Mouse (Mus musculus) liver, embryonic 16.5 days (tissue): ENCODE results near the gene Olfr1018. TPM values are rescaled to one million over a fixed set of nuclear protein-coding genes. Genes with fewer than 3 reads are reported as not detected.

Experiments used
- ATAC-seq: fragments of 200-750 bp; cut with Nextera tagmentation; 2 replicates; pipeline ENCODE4 v1.8.0; 2017; ENCODE audit warnings: low read depth, mild to moderate bottlenecking, moderate number of reproducible peaks, moderate library complexity
- H3K27ac ChIP-seq: fragments of 300-500 bp; sonication (generic); 2 replicates; pipeline ENCODE4 v1.5.1; 2014; ENCODE audit warnings: mild to moderate bottlenecking, low read length
- H3K27me3 ChIP-seq: fragments of 300-500 bp; sonication (generic); 2 replicates; pipeline ENCODE4 v1.6.1; 2014; ENCODE audit warnings: low read depth, low read length, mixed read lengths; ENCODE audit not compliant: control insufficient read depth, insufficient read depth
- H3K36me3 ChIP-seq: fragments of 300-500 bp; sonication (generic); 2 replicates; pipeline ENCODE4 v1.6.1; 2014; ENCODE audit warnings: mild to moderate bottlenecking; ENCODE audit not compliant: control insufficient read depth, insufficient read depth
- H3K4me1 ChIP-seq: fragments of 300-500 bp; sonication (generic); 2 replicates; pipeline ENCODE4 v1.6.1; 2014; ENCODE audit warnings: low read depth, low read length, mixed read lengths; ENCODE audit not compliant: control insufficient read depth
- H3K4me2 ChIP-seq: fragments of 300-500 bp; sonication (generic); 2 replicates; pipeline ENCODE4 v1.6.1; 2014; ENCODE audit warnings: low read depth, low read length, mixed read lengths
- H3K4me3 ChIP-seq: fragments of 300-500 bp; sonication (generic); 2 replicates; pipeline ENCODE4 v1.5.1; 2014; ENCODE audit warnings: low read depth, mild to moderate bottlenecking, low read length
- H3K9ac ChIP-seq: fragments of 300-500 bp; sonication (generic); 2 replicates; pipeline ENCODE4 v1.6.1; 2014; ENCODE audit warnings: low read depth, low read length
- H3K9me3 ChIP-seq: fragments of 300-500 bp; sonication (generic); replicated peaks from 2 replicates; pipeline ENCODE4 v1.6.1; 2016; ENCODE audit warnings: low read length; ENCODE audit not compliant: control insufficient read depth
- WGBS: fragments of 180-500 bp; shearing (Covaris S2); extraction: QIAGEN DNeasy Blood & Tissue Kit; methylation state at CpG from one replicate; pipeline ENCODE4 v1.1.7; 2014; ENCODE audit not compliant: insufficient replicate concordance; 5-methylcytosine and 5-hydroxymethylcytosine counted together
- polyA plus RNA-seq: library from polyadenylated mRNA; unstranded; fragments of >200 nt; fragmentation: Nextera tagmentation; extraction: Ambion mirVana; gene quantifications from 2 replicates; pipeline ENCODE4 v1.2.1, GENCODE M21; 2015

Gene Olfr1018
- polyA plus RNA-seq, result not detected in 2 replicates

DNA sequence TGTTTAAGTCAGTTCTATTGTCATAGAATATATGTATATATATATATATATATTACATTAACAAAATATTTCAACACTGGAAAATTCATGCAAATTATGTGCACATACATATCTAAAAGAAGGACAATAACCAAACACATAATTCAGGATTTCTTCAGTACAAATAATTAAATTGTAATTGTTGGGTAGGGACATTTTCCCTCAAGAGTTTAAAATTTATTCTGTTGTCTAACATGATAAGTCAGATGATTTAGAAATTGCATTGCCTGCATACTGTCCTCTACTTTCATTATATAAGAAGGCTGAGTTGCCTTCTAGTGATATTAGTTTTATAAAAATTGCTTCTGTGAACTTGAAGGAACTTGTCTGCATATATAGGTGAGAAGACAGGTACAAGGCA, at the start of gene Olfr1018:
TSS of gene Olfr1018 (plus strand) at position 301 of the 400 bp plus-strand sequence.
- H3K4me1 ChIP-seq, result no peaks in the 10 kb centered on the region
- no peak for ATAC-seq
- H3K27me3 ChIP-seq, result no peaks in the 10 kb centered on the region
- H3K27ac ChIP-seq, result no peak within 1 kb of the TSS
- no peaks in the 10 kb centered on the region for H3K9me3 ChIP-seq
- H3K4me3 ChIP-seq, result no peak within 1 kb of the TSS
- H3K9ac ChIP-seq, result no peak within 1 kb of the TSS
- H3K4me2 ChIP-seq, result no peak within 1 kb of the TSS
- no peaks in the 10 kb centered on the region for H3K36me3 ChIP-seq

DNA sequence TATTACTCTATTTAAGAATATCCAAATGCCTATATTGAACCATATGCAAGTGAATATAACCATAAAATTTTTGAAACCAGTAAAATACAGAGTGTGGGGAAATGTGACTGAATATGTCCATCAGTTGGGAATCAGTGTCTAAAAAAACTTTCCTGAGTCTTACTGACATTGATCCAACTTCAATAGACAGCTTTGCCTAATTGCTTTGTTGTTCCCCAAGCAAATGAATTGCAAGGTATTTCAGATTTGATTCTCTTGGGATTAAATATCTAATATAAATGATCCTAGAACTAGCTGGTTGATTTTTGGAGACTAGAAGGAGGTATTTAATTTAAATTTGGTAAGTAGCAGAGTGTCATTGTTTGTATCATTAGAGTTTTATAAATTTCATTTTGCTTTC, 45.9 kb upstream of the Olfr1018 start, which contains the start of gene Olfr1014:
TSS of gene Olfr1014 (plus strand) at position 301 of the 400 bp plus-strand sequence.
- no peaks in the 10 kb centered on the region for H3K36me3 ChIP-seq
- no peak within 1 kb of the TSS for H3K4me2 ChIP-seq
- H3K9me3 ChIP-seq, result no peaks in the 10 kb centered on the region
- no peaks in the 10 kb centered on the region for H3K4me1 ChIP-seq
- no peak for ATAC-seq
- no peak within 1 kb of the TSS for H3K27ac ChIP-seq
- no peak within 1 kb of the TSS for H3K4me3 ChIP-seq
- no peak within 1 kb of the TSS for H3K9ac ChIP-seq
- no peaks in the 10 kb centered on the region for H3K27me3 ChIP-seq

DNA sequence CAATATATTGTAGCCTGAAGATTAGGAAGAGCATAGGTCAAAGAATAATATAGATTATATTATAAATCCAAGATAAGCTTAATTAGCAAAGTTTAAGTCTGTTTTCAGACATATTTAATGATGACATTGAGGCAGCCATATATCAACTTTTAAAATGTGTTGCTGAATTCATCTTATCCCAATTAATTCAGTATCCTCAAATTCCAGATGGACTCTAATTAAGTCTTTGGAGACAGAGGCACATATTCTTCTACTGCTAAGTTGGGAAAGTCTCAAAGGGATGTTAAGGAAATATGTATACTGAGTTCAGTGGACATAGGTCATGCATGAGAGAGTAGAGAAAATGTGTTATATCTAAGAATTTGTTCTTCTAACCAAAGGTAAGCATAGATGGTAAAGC, 36.6 kb upstream of the Olfr1018 start, which contains the start of gene Olfr1015:
TSS of gene Olfr1015 (plus strand) at position 301 of the 400 bp plus-strand sequence.
- no peak for ATAC-seq
- no peak within 1 kb of the TSS for H3K4me2 ChIP-seq
- no peaks in the 10 kb centered on the region for H3K4me1 ChIP-seq
- H3K36me3 ChIP-seq, result no peaks in the 10 kb centered on the region
- no peaks in the 10 kb centered on the region for H3K27me3 ChIP-seq
- H3K9ac ChIP-seq, result no peak within 1 kb of the TSS
- no peaks in the 10 kb centered on the region for H3K9me3 ChIP-seq
- H3K4me3 ChIP-seq, result no peak within 1 kb of the TSS
- H3K27ac ChIP-seq, result no peak within 1 kb of the TSS

DNA sequence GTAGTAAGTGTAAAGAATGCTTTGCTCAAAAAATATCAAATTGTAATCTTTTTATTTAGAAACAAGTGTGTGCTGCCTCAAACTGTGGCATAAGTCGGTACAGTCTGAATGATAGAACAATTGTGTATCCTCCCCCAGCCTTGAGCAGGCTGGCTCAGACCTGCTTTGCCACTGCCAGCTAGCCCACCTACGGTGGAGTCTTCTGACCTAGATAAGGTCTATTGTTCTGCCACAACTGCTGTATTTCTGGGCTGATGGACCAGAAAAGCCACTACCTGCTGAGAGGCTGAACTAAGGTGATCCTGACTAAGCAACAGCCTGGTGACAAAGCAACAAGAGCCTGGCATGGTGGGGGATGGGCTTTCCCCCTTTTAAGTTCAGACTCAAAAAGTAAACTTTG, 25.9 kb upstream of the Olfr1018 start:
- Histone ChIP-seq H3K4me1 (no peaks in the 10 kb centered on the region), H3K36me3 (no peaks in the 10 kb centered on the region), H3K9ac (no peak overlapping the region), H3K27me3 (no peaks in the 10 kb centered on the region), H3K9me3 (no peaks in the 10 kb centered on the region), H3K27ac (no peak overlapping the region), H3K4me2 (no peak overlapping the region), H3K4me3 (no peak overlapping the region)
- WGBS, result 52% methylated on average over 2 of the region's 2 CpGs
- ATAC-seq, result no peak

DNA sequence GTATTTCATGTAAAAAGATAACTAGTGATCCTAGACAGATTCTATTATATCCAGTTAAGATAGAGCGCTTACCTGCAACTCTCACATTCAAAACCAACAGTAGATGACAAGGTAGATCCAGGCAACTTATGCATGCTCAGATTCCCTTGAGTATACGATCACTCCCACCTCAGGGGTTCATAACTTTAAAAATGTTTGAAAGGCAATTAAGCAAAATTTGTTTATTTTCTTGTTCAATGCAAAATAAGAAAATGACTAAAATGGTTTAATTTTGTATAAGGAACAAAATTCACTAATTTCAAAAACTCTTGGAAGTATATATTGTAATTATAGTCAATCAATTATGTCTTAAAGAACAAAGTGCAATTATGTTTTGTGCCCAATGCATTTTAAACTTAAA, 15.8 kb upstream of the Olfr1018 start, which contains the start of gene Olfr1016:
TSS of gene Olfr1016 (minus strand) at position 101 of the 400 bp plus-strand sequence.
- 59% methylated on average over 2 of the region's 2 CpGs for WGBS
- ATAC-seq, result no peak
- Histone ChIP-seq H3K4me3 (no peak within 1 kb of the TSS), H3K27me3 (no peaks in the 10 kb centered on the region), H3K9ac (no peak within 1 kb of the TSS), H3K4me2 (no peak within 1 kb of the TSS), H3K36me3 (no peaks in the 10 kb centered on the region), H3K4me1 (no peaks in the 10 kb centered on the region), H3K9me3 (no peaks in the 10 kb centered on the region), H3K27ac (no peak within 1 kb of the TSS)

DNA sequence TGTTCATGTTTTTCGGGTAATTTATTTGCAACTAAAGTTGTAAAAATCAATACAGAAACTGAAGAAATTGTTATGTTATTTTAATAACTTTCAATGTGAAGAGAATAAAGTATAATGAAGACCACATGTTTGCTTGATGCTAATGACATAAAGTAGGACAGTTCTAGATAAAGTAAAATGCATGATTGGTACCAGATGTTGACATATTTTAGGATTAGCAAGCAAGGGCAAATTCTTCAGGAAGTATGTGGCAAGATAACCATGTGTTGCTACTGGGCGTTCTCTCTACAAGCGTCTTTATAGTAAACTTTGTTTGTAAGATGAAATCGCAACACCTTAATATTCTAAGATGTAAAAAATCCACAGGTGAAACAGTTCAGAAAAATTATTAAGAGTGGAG, 13.8 kb upstream of the Olfr1018 start:
- Histone ChIP-seq H3K27me3 (no peaks in the 10 kb centered on the region), H3K9ac (no peak overlapping the region), H3K4me3 (no peak overlapping the region), H3K36me3 (no peaks in the 10 kb centered on the region), H3K27ac (no peak overlapping the region), H3K9me3 (no peaks in the 10 kb centered on the region), H3K4me1 (no peaks in the 10 kb centered on the region), H3K4me2 (no peak overlapping the region)
- WGBS, result 63% methylated on average over 4 of the region's 4 CpGs
- no peak for ATAC-seq

DNA sequence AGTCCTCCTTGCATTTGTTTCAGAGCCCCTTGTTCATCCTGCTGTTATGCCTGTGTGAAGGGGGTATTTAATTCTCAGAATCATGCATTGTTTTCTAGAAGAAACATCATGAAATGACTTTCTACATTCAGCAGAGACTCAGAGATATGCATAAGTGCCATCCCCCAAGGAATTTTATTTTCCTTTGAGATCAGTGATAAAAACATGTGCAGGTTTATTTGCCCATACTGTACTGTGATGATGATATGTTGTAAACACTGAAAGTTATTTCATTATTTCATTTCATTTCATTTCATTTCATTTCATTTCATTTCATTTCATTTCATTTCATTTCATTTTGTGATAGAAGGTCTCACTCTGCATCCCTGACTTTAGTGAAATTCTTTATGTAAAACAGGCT, 27.1 kb downstream of the Olfr1018 start, which contains the start of gene Olfr1019:
TSS of gene Olfr1019 (minus strand) at position 101 of the 400 bp plus-strand sequence.
- Histone ChIP-seq H3K9me3 (no peaks in the 10 kb centered on the region), H3K9ac (no peak within 1 kb of the TSS), H3K4me1 (no peaks in the 10 kb centered on the region), H3K27me3 (no peaks in the 10 kb centered on the region), H3K36me3 (no peaks in the 10 kb centered on the region), H3K27ac (no peak within 1 kb of the TSS), H3K4me3 (no peak within 1 kb of the TSS), H3K4me2 (no peak within 1 kb of the TSS)
- no peak for ATAC-seq

- Histone ChIP-seq H3K36me3 (no peaks in the 10 kb centered on the region), H3K4me3 (no peak within 1 kb of the TSS), H3K4me1 (no peaks in the 10 kb centered on the region), H3K4me2 (no peak within 1 kb of the TSS), H3K9me3 (no peaks in the 10 kb centered on the region), H3K27me3 (no peaks in the 10 kb centered on the region), H3K9ac (no peak within 1 kb of the TSS), H3K27ac (no peak within 1 kb of the TSS)
- WGBS, result 57% methylated on average over 1 of the region's 1 CpGs
- no peak for ATAC-seq
Observed at GRCm38 (mm10) chr2:85846730-85847129, 28.5 kb downstream of the Olfr1018 start, which contains the start of gene Olfr1020. TSS of gene Olfr1020 (plus strand) at chr2:85847030.

DNA sequence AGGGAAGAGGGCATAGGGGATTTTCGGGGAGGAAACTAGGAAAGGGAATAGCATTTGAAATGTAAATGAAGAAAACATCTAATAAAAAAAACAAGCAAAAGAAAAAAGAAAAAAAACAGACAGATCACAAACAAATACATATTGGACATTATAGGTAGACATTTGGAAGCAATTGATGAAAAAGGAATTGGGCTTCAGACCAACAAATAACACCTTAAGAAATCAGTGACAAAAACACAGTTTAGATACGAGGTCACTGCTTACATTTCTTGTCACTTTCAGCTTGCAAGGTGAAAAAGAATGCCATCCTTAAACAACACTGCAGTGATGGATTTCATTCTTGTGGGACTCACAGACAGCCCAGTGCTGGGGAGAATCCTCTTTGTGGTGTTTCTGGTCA, 50.0 kb downstream of the Olfr1018 start, which contains the start of gene Olfr1022:
TSS of gene Olfr1022 (plus strand) at position 301 of the 400 bp plus-strand sequence.
- Histone ChIP-seq H3K9ac (no peak within 1 kb of the TSS), H3K36me3 (no peaks in the 10 kb centered on the region), H3K9me3 (no peaks in the 10 kb centered on the region), H3K4me3 (no peak within 1 kb of the TSS), H3K27me3 (no peaks in the 10 kb centered on the region), H3K4me2 (no peak within 1 kb of the TSS), H3K4me1 (no peaks in the 10 kb centered on the region), H3K27ac (no peak within 1 kb of the TSS)
- ATAC-seq, result no peak
- 20% methylated on average over 2 of the region's 2 CpGs for WGBS
